Mouse (Mus musculus): ENCODE data around the gene Rmnd5a.

DNA sequence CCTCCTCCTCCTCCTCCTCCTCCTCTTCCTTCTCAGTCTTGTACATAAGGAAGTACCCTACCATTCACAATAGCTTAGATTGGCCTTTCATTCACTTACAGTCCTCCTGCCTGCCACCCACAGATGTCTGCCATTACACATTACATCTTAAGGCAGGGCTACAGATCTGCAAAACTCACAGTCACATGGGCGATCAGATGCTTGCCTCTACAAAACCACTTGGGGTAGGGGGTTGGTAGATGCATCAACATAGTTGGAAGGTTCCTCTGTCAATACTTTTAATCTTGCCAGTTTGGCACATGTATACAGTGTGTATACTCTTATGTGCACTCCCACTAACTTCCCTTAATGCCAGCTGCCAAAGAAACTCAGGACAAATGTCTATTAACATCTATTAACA, 39.7 kb upstream of the Rmnd5a start:
- no peak for TF ChIP-seq POLR2A (IDR thresholded peaks at IDR 0.05; ENCODE audit: control insufficient read depth in 1 of 2, insufficient read depth in 1 of 2, low read depth in 1 of 2, low read length in 2 of 2, poor library complexity in 1 of 2)
- TF ChIP-seq CTCF (IDR thresholded peaks at IDR 0.05 in 2 of 3, conservative IDR thresholded peaks at IDR 0.05 in 1 of 3; ENCODE audit: control insufficient read depth in 1 of 3, insufficient read depth in 1 of 3, low read depth in 2 of 3, low read length in 3 of 3, poor library complexity in 1 of 3, severe bottlenecking in 1 of 3) = no peak
- TF ChIP-seq CHD2 (IDR thresholded peaks at IDR 0.05; ENCODE audit: low read length) = no peak
- no peak for TF ChIP-seq MXI1 (IDR thresholded peaks at IDR 0.05; ENCODE audit: low read depth, low read length)
- TF ChIP-seq RCOR1 (IDR thresholded peaks at IDR 0.05; ENCODE audit: low read depth, low read length) = no peak
- TF ChIP-seq KAT2A (conservative IDR thresholded peaks at IDR 0.05; ENCODE audit: low read depth, low read length) = no peak
- TF ChIP-seq MAX (IDR thresholded peaks at IDR 0.05; ENCODE audit: low read length) = no peak
- TF ChIP-seq EP300 (IDR thresholded peaks at IDR 0.05; ENCODE audit: low read depth in 1 of 2, low read length in 2 of 2) = no peak
